Mouse (Mus musculus) thymus, adult 2 months (tissue): ENCODE measurements at regions not wholly inside any gene's neighbourhood (a gene's known extent, or its start where the extent isn't known, plus 50 kb on each side); places are given as distances from the start of the nearest gene placed in this dataset.

Experiments used
- DNase-seq: peaks from one replicate; pipeline ENCODE4 v3.0.0; 2021
- H3K27ac ChIP-seq: fragments of 200-500 bp; 2 replicates; pipeline ENCODE4 v1.5.1; 2012; ENCODE audit warnings: low read length, control low read depth; ENCODE audit not compliant: control insufficient read depth, insufficient read depth
- H3K27me3 ChIP-seq: fragments of 200-500 bp; 2 replicates; pipeline ENCODE4 v1.6.1; 2012; ENCODE audit warnings: mild to moderate bottlenecking, low read length, moderate library complexity, mixed read lengths; ENCODE audit not compliant: control insufficient read depth, insufficient read depth
- H3K36me3 ChIP-seq: fragments of 200-500 bp; 2 replicates; pipeline ENCODE4 v1.6.1; 2012; ENCODE audit warnings: mild to moderate bottlenecking, low read length, moderate library complexity; ENCODE audit not compliant: control insufficient read depth, insufficient read depth
- H3K4me1 ChIP-seq: fragments of 200-500 bp; replicated peaks from 2 replicates; pipeline ENCODE4 v1.6.1; 2012; ENCODE audit warnings: low read length; ENCODE audit not compliant: control insufficient read depth, insufficient read depth
- H3K4me3 ChIP-seq: fragments of 200-500 bp; 2 replicates; pipeline ENCODE4 v1.5.1; 2012; ENCODE audit warnings: mild to moderate bottlenecking, low read length, control low read depth, moderate library complexity; ENCODE audit not compliant: control insufficient read depth, insufficient read depth
- CTCF ChIP-seq: fragments of 200-500 bp; IDR thresholded peaks from 2 replicates; pipeline ENCODE4 v1.5.1; 2012; ENCODE audit warnings: mild to moderate bottlenecking, control low read depth, low read length, moderate library complexity, borderline replicate concordance; ENCODE audit not compliant: control insufficient read depth, poor library complexity, insufficient read depth; ENCODE audit errors: extremely low read depth
- POLR2A ChIP-seq: fragments of 200-500 bp; IDR thresholded peaks from 2 replicates; pipeline ENCODE4 v1.6.1; 2012; ENCODE audit warnings: mild to moderate bottlenecking, low read length, control low read depth, moderate library complexity; ENCODE audit not compliant: control insufficient read depth, poor library complexity, insufficient read depth; ENCODE audit errors: extremely low read depth
- WGBS: fragments of 180-500 bp; shearing (Covaris S2); methylation state at CpG from one replicate; pipeline ENCODE4 v1.1.7; 2018; 5-methylcytosine and 5-hydroxymethylcytosine counted together

- H3K27me3 ChIP-seq: no peaks in the 10 kb centered on the region
- TF ChIP-seq POLR2A: no peak
- no peak for TF ChIP-seq CTCF
- H3K4me3 ChIP-seq: no peak overlapping the region
Observed at GRCm38 (mm10) chr3:52548201-52548893, 280.2 kb downstream of the Foxo1 start.

GRCm38 (mm10) chr3:52546035-52546434 is 277.9 kb downstream of the Foxo1 start:
- no peaks in the 10 kb centered on the region for H3K36me3 ChIP-seq
- H3K4me1 ChIP-seq: no peaks in the 10 kb centered on the region
- H3K27me3 ChIP-seq: no peaks in the 10 kb centered on the region
- TF ChIP-seq POLR2A: no peak
- no peak for TF ChIP-seq CTCF
- H3K4me3 ChIP-seq: no peak overlapping the region
- no peak for DNase-seq
- H3K27ac ChIP-seq: no peak overlapping the region
- 97% methylated on average over 5 of the region's 5 CpGs for WGBS

More at GRCm38 (mm10) chr3:52548201-52548893, 280.2 kb downstream of the Foxo1 start:
- H3K27ac ChIP-seq: no peak overlapping the region
- H3K36me3 ChIP-seq: no peaks in the 10 kb centered on the region
- WGBS: 96% methylated on average over 6 of the region's 6 CpGs
- no peaks in the 10 kb centered on the region for H3K4me1 ChIP-seq
- DNase-seq: no peak

- Histone ChIP-seq H3K4me1 (no peaks in the 10 kb centered on the region), H3K4me3 (no peak overlapping the region), H3K36me3 (no peaks in the 10 kb centered on the region), H3K27me3 (no peaks in the 10 kb centered on the region), H3K27ac (no peak overlapping the region)
- TF ChIP-seq CTCF: no peak
- no peak for TF ChIP-seq POLR2A
- WGBS: 95% methylated on average over 6 of the region's 6 CpGs
- DNase-seq: no peak
Observed at GRCm38 (mm10) chr3:52543006-52543405, 274.9 kb downstream of the Foxo1 start.

GRCm38 (mm10) chr3:52540862-52541380 is 272.8 kb downstream of the Foxo1 start:
- no peak for DNase-seq
- no peak for TF ChIP-seq CTCF
- no peak for TF ChIP-seq POLR2A
- Histone ChIP-seq H3K27ac (no peak overlapping the region), H3K36me3 (no peaks in the 10 kb centered on the region), H3K27me3 (no peaks in the 10 kb centered on the region), H3K4me1 (peaks cover under 1% of the 10 kb centered on the region; the same call in 1 of the 2 replicates), H3K4me3 (no peak overlapping the region)
- 90% methylated on average over 9 of the region's 9 CpGs for WGBS

GRCm38 (mm10) chr3:52539813-52540378 is 271.8 kb downstream of the Foxo1 start:
- H3K4me1 ChIP-seq: peaks cover 6% of the 10 kb centered on the region
- no peak overlapping the region for H3K4me3 ChIP-seq
- DNase-seq: no peak
- H3K36me3 ChIP-seq: no peaks in the 10 kb centered on the region
- no peaks in the 10 kb centered on the region for H3K27me3 ChIP-seq
- H3K27ac ChIP-seq: no peak overlapping the region
- no peak for TF ChIP-seq CTCF
- no peak for TF ChIP-seq POLR2A
- WGBS: 95% methylated on average over 10 of the region's 10 CpGs

- H3K27ac ChIP-seq: no peak overlapping the region
- H3K27me3 ChIP-seq: no peaks in the 10 kb centered on the region
- DNase-seq: no peak
- H3K4me3 ChIP-seq: no peak overlapping the region
- H3K4me1 ChIP-seq: peaks cover 6% of the 10 kb centered on the region
- H3K36me3 ChIP-seq: no peaks in the 10 kb centered on the region
- 89% methylated on average over 4 of the region's 4 CpGs for WGBS
- TF ChIP-seq CTCF (no peak), POLR2A (no peak)
Observed at GRCm38 (mm10) chr3:52538306-52538705, 270.2 kb downstream of the Foxo1 start.
